Mouse (Mus musculus) liver, postnatal 0 days (tissue): ENCODE results near the gene Glrx3. TPM values are rescaled to one million over a fixed set of nuclear protein-coding genes. Genes with fewer than 3 reads are reported as not detected.

ENCODE experiments used
- ATAC-seq: fragments of 200-750 bp; cut with Nextera tagmentation; 2 replicates; pipeline ENCODE4 v1.8.0; 2017; ENCODE audit warnings: mild to moderate bottlenecking, moderate library complexity
- DNase-seq: peaks from one replicate; pipeline ENCODE4 v3.0.0-alpha.2; 2016
- H3K27ac ChIP-seq: fragments of 300-500 bp; sonication (generic); 2 replicates; pipeline ENCODE4 v1.5.1; 2014; ENCODE audit warnings: antibody characterized with exemption, moderate library complexity, mild to moderate bottlenecking, low read depth
- H3K27me3 ChIP-seq: fragments of 300-500 bp; sonication (generic); 2 replicates; pipeline ENCODE4 v1.6.1; 2014; ENCODE audit warnings: low read length, control low read depth, mixed read lengths; ENCODE audit not compliant: insufficient read depth
- H3K36me3 ChIP-seq: fragments of 300-500 bp; sonication (generic); replicated peaks from 2 replicates; pipeline ENCODE4 v1.6.1; 2014; ENCODE audit warnings: mild to moderate bottlenecking, control low read depth, low read length, moderate library complexity, mixed read lengths; ENCODE audit not compliant: insufficient read depth
- H3K4me1 ChIP-seq: fragments of 300-500 bp; sonication (generic); 2 replicates; pipeline ENCODE4 v1.6.1; 2014; ENCODE audit warnings: antibody characterized with exemption, mild to moderate bottlenecking, control low read depth; ENCODE audit not compliant: insufficient read depth
- H3K4me2 ChIP-seq: fragments of 300-500 bp; sonication (generic); 2 replicates; pipeline ENCODE4 v1.6.1; 2014; ENCODE audit warnings: low read depth, mild to moderate bottlenecking, low read length, moderate library complexity, mixed read lengths
- H3K4me3 ChIP-seq: fragments of 300-500 bp; sonication (generic); 2 replicates; pipeline ENCODE4 v1.5.1; 2014; ENCODE audit warnings: low read depth, low read length
- H3K9ac ChIP-seq: fragments of 300-500 bp; sonication (generic); replicated peaks from 2 replicates; pipeline ENCODE4 v1.6.1; 2014; ENCODE audit warnings: mild to moderate bottlenecking, moderate library complexity
- H3K9me3 ChIP-seq: fragments of 300-500 bp; sonication (generic); 2 replicates; pipeline ENCODE4 v1.6.1; 2016; ENCODE audit warnings: mild to moderate bottlenecking, control low read depth, low read length, mixed read lengths
- CTCF ChIP-seq: sonication (generic); IDR thresholded peaks from 2 replicates; pipeline ENCODE4 v1.5.1; 2016; ENCODE audit warnings: antibody characterized with exemption, low read depth
- EP300 ChIP-seq: IDR thresholded peaks from 2 replicates; pipeline ENCODE4 v1.6.1; 2016; ENCODE audit warnings: antibody characterized with exemption, low read depth, mild to moderate bottlenecking
- WGBS: fragments of 180-500 bp; shearing (Covaris S2); extraction: QIAGEN DNeasy Blood & Tissue Kit; methylation state at CpG from one replicate; pipeline ENCODE4 v1.1.7; 2014; ENCODE audit not compliant: insufficient replicate concordance; 5-methylcytosine and 5-hydroxymethylcytosine counted together
- polyA plus RNA-seq: library from polyadenylated mRNA; unstranded; fragments of >200 nt; fragmentation: Nextera tagmentation; extraction: Ambion mirVana; gene quantifications from 2 replicates; pipeline ENCODE4 v1.2.1, GENCODE M21; 2015

The Glrx3 gene
- polyA plus RNA-seq, 1 experiment from 2014 or later, result 70.6 TPM

DNA sequence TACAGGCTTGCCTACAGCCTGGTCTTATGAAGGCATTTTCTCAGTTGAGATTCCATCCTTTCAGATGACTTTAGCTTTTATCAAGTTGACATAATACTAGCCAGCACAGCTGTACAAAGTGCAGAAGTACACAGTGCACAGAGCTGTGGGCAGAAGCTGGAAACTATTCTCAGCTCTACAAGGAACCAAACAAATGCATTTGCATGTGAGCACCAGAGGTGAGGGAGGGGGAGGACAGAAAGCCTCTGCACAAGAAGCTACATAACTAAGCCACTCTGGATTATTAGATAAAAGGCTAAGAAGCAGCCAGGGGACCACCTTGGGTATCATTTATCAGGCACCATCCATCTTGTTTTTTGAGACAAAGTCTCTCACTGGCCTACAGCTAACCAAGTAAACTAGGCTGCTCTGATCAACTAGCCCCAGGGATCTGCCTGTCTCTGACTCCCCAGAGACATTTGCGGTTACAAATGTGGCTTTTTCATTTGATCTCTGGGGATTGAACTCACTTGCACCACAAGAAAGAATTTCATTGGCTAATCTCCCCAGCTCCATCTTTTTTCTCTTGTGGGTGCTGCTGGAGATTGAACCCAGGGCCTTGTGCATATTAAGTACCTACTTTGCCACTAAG is 29.9 kb upstream of the Glrx3 start:
- peaks cover 21% of the 10 kb centered on the region for H3K4me1 ChIP-seq
- H3K4me3 ChIP-seq, result no peak overlapping the region
- DNase-seq (peak; percentile 18), ATAC-seq (no peak)
- no peaks in the 10 kb centered on the region for H3K9me3 ChIP-seq
- H3K36me3 ChIP-seq, result no peaks in the 10 kb centered on the region
- H3K4me2 ChIP-seq, result no peak overlapping the region
- H3K27me3 ChIP-seq, result no peaks in the 10 kb centered on the region
- H3K9ac ChIP-seq, result no peak overlapping the region
- no peak overlapping the region for H3K27ac ChIP-seq
- TF ChIP-seq CTCF (no peak), EP300 (no peak)
- 88% methylated on average over 1 of the region's 1 CpGs for WGBS

DNA sequence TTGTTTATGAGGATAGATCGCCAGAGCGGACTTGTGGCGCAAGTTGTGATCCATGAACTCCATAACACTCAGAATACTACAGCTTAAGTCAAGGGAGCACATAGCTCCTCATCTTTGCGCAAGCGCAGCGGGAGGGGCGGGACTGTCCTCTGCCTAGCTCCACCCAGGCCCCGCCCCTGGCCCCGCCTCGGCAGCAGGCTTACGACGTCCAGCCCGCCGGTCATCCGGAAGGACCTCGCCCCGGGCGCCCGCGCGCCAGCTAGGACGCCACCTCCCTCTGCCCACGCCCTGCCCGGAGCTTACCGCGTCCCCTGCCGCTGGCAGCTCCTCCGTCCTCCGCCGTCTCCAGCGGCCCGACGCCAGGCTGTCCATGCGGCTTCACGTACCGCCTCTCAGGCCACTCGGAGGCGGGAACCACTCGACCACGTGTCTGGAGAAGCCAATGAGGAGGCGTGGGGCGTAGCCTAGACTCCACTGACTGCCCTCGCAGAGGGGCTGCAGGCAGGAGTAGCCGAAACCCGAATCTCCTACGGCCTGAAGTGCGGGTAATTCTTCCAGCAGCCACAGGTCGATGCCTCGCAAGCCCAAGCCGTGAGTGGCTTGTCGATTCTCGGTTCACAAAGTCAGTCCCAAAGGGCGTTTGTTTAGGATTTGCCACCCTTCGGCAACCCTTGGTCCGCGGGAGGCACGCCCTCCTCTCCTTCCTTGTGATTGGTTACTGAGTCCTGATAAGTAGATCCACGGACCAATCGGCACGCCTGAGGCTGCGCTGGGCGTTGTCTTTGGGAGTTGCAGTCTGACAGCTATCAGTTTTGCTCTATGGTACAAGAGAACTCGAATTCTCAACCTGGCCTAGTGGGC is 26.8 kb upstream of the Glrx3 start, which contains the start of gene 9430038I01Rik:
Gene 9430038I01Rik (minus strand): TSS at position 426 of the 861 bp plus-strand sequence.
- Histone ChIP-seq H3K4me2 (peak within 1 kb of the TSS; percentile 79), H3K9me3 (no peaks in the 10 kb centered on the region), H3K27me3 (no peaks in the 10 kb centered on the region), H3K36me3 (no peaks in the 10 kb centered on the region), H3K27ac (peak within 1 kb of the TSS; percentile 96), H3K4me3 (peak within 1 kb of the TSS; percentile 59), H3K9ac (peak within 1 kb of the TSS; percentile 80), H3K4me1 (peaks cover 21% of the 10 kb centered on the region)
- ATAC-seq, result peak; percentile 97
- no peak for TF ChIP-seq EP300
- no peak for TF ChIP-seq CTCF
- DNase-seq, result peak; percentile 97
- WGBS, result under 1% methylated on average over 56 of the region's 63 CpGs

DNA sequence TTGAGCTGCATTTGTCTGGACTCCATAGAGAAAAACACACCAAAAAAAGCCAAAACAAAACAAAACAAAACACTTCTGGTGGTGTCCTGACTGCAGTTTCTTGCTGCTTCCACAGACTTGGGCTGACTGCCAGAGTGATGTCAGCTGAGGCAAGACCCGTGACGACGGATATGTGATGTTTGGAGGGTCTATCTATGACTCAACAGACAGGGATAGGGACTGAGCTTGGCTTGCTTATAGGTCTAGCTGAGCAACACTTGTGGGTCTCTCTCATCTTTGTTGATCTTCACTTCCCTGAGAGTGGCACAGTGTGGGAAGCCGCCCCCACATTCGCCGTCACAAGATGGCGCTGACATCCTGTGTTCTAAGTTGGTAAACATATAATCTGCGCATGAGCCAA is 22.7 kb upstream of the Glrx3 start:
- 81% methylated on average over 8 of the region's 8 CpGs for WGBS
- Histone ChIP-seq H3K9me3 (no peaks in the 10 kb centered on the region), H3K9ac (no peak overlapping the region), H3K27me3 (no peaks in the 10 kb centered on the region), H3K4me2 (no peak overlapping the region), H3K36me3 (no peaks in the 10 kb centered on the region), H3K27ac (no peak overlapping the region), H3K4me3 (no peak overlapping the region), H3K4me1 (peaks cover 8% of the 10 kb centered on the region)
- TF ChIP-seq CTCF (no peak), EP300 (no peak)
- ATAC-seq, result no peak
- no peak for DNase-seq

DNA sequence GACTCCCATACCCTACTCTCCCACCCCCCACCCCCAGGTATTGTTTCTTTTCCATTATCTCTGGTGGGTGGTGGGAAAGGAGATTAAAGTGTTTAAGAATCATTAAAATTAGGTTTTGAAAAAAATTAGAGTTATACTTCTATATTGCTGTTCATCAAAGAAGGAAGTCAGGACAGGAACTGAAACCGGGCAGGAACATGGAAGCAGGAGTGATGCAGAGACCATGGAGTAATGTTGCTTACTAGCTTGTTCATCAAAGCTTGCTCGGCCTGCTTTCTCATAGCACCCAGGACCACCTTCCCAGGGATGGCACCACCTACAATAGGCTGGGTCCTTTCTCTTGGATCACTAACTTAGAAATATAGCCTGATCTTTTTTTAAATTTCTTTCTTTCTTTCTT is 16.9 kb upstream of the Glrx3 start:
- Histone ChIP-seq H3K4me2 (no peak overlapping the region), H3K4me3 (no peak overlapping the region), H3K9ac (no peak overlapping the region), H3K27ac (no peak overlapping the region), H3K27me3 (no peaks in the 10 kb centered on the region), H3K4me1 (no peaks in the 10 kb centered on the region), H3K36me3 (no peaks in the 10 kb centered on the region), H3K9me3 (no peaks in the 10 kb centered on the region)
- TF ChIP-seq EP300 (no peak), CTCF (no peak)
- WGBS, result 66% methylated on average over 2 of the region's 2 CpGs
- ATAC-seq, result no peak
- no peak for DNase-seq

DNA sequence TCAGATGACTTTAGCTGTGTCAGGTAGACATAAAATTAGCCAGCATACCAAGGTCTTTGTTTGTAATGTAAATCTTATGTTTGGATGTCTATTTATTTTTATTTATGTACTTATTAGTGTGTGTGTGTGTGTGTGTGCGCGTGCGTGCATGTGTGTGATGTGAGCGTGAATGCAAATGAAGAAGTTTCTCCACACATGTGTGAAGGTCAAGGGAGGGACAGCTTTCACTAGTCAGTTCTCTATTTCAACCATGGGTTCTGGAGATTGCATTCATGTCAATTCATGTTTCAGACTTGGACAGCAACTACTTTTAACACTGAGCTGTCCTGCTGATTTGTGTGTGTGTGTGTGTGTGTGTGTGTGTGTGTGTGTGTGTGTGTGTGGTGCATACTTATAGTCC is 16.2 kb upstream of the Glrx3 start:
- DNase-seq (no peak), ATAC-seq (no peak)
- Histone ChIP-seq H3K9ac (no peak overlapping the region), H3K4me2 (no peak overlapping the region), H3K4me3 (no peak overlapping the region), H3K4me1 (no peaks in the 10 kb centered on the region), H3K36me3 (no peaks in the 10 kb centered on the region), H3K27me3 (no peaks in the 10 kb centered on the region), H3K27ac (no peak overlapping the region), H3K9me3 (no peaks in the 10 kb centered on the region)
- no peak for TF ChIP-seq EP300
- TF ChIP-seq CTCF, result no peak
- 89% methylated on average over 4 of the region's 4 CpGs for WGBS

DNA sequence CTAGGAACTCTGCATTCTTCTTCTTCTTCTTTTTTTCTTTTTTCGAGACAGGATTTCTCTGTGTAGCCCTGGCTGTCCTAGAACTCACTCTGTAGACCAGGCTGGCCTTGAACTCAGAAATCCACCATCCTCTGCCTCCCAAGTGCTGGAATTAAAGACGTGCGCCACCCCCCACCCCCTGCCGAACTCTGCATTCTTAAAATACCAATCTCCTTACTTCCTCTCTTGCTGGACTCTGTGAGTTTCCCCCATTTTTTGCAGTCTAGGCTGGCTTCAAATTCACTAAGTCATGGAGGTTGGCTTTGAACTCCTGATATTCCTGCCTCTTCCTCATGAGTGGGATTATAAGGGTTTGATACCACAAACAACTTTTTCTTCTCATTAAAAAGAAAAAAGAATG is 10.7 kb upstream of the Glrx3 start:
- 39% methylated on average over 4 of the region's 4 CpGs for WGBS

More for the DNA sequence above, 10.7 kb upstream of the Glrx3 start:
- DNase-seq, result no peak
- Histone ChIP-seq H3K27ac (no peak overlapping the region), H3K4me1 (no peaks in the 10 kb centered on the region), H3K36me3 (no peaks in the 10 kb centered on the region), H3K9me3 (no peaks in the 10 kb centered on the region), H3K9ac (no peak overlapping the region), H3K4me3 (no peak overlapping the region), H3K27me3 (no peaks in the 10 kb centered on the region), H3K4me2 (no peak overlapping the region)
- TF ChIP-seq CTCF (no peak), EP300 (no peak)
- no peak for ATAC-seq
